Mouse (Mus musculus) forebrain, embryonic 11.5 days (tissue): ENCODE measurements at regions not wholly inside any gene's neighbourhood (a gene's known extent, or its start where the extent isn't known, plus 50 kb on each side); places are given as distances from the start of the nearest gene placed in this dataset.

Experiments used
- ATAC-seq: fragments of 200-750 bp; cut with Nextera tagmentation; replicated peaks from 2 replicates; pipeline ENCODE4 v1.8.0; 2017; ENCODE audit warnings: moderate TSS enrichment; ENCODE audit not compliant: low FRiP score
- DNase-seq: peaks from one replicate; pipeline ENCODE4 v3.0.0-alpha.2; 2017; ENCODE audit warnings: low spot score
- H3K27ac ChIP-seq: fragments of 300-500 bp; sonication (generic); 2 replicates; pipeline ENCODE4 v1.5.1; 2014; ENCODE audit warnings: low read depth, low read length
- H3K27me3 ChIP-seq: fragments of 300-500 bp; sonication (generic); 2 replicates; pipeline ENCODE4 v1.6.1; 2014; ENCODE audit warnings: mild to moderate bottlenecking, low read length, mixed read lengths; ENCODE audit not compliant: control insufficient read depth, insufficient read depth
- H3K36me3 ChIP-seq: fragments of 300-500 bp; sonication (generic); 2 replicates; pipeline ENCODE4 v1.6.1; 2014; ENCODE audit warnings: mild to moderate bottlenecking, low read length, moderate library complexity, mixed read lengths; ENCODE audit not compliant: control insufficient read depth, insufficient read depth
- H3K4me1 ChIP-seq: fragments of 300-500 bp; sonication (generic); replicated peaks from 2 replicates; pipeline ENCODE4 v1.6.1; 2014; ENCODE audit warnings: low read length, mixed read lengths; ENCODE audit not compliant: control insufficient read depth, insufficient read depth
- H3K4me2 ChIP-seq: fragments of 300-500 bp; sonication (generic); 2 replicates; pipeline ENCODE4 v1.6.1; 2014; ENCODE audit warnings: low read depth, mild to moderate bottlenecking, low read length, moderate library complexity, mixed read lengths; ENCODE audit not compliant: severe bottlenecking
- H3K4me3 ChIP-seq: fragments of 300-500 bp; sonication (generic); 2 replicates; pipeline ENCODE4 v1.5.1; 2014; ENCODE audit warnings: low read depth, low read length
- H3K9ac ChIP-seq: fragments of 300-500 bp; sonication (generic); 2 replicates; pipeline ENCODE4 v1.6.1; 2014; ENCODE audit warnings: low read length
- H3K9me3 ChIP-seq: fragments of 300-500 bp; sonication (generic); 2 replicates; pipeline ENCODE4 v1.6.1; 2016; ENCODE audit warnings: low read length, mixed read lengths; ENCODE audit not compliant: control insufficient read depth
- WGBS: fragments of 180-500 bp; shearing (Covaris S2); extraction: QIAGEN DNeasy Blood & Tissue Kit; methylation state at CpG from one replicate; pipeline ENCODE4 v1.1.7; 2014; 5-methylcytosine and 5-hydroxymethylcytosine counted together

- no peak overlapping the region for H3K27ac ChIP-seq
- H3K4me1 ChIP-seq = no peaks in the 10 kb centered on the region
- H3K4me2 ChIP-seq = no peak overlapping the region
- H3K9ac ChIP-seq = no peak overlapping the region
- H3K36me3 ChIP-seq = no peaks in the 10 kb centered on the region
- ATAC-seq (no peak), DNase-seq (no peak)
- no peak overlapping the region for H3K4me3 ChIP-seq
- 81% methylated on average over 3 of the region's 3 CpGs for WGBS
- H3K9me3 ChIP-seq = no peaks in the 10 kb centered on the region
- H3K27me3 ChIP-seq = no peaks in the 10 kb centered on the region
Observed at GRCm38 (mm10) chr9:112992937-112993336, 715.1 kb downstream of the Pdcd6ip start.

- no peaks in the 10 kb centered on the region for H3K36me3 ChIP-seq
- ATAC-seq = no peak
- H3K9ac ChIP-seq = no peak overlapping the region
- no peak overlapping the region for H3K4me3 ChIP-seq
- no peak overlapping the region for H3K4me2 ChIP-seq
- no peak for DNase-seq
- 91% methylated on average over 6 of the region's 6 CpGs for WGBS
- no peaks in the 10 kb centered on the region for H3K4me1 ChIP-seq
- no peaks in the 10 kb centered on the region for H3K9me3 ChIP-seq
- H3K27ac ChIP-seq = no peak overlapping the region
- H3K27me3 ChIP-seq = no peaks in the 10 kb centered on the region
Observed at GRCm38 (mm10) chr9:112983353-112983752, 724.7 kb downstream of the Pdcd6ip start.

- H3K4me2 ChIP-seq = no peak overlapping the region
- ATAC-seq (no peak), DNase-seq (no peak)
- no peaks in the 10 kb centered on the region for H3K27me3 ChIP-seq
- H3K4me3 ChIP-seq = no peak overlapping the region
- no peaks in the 10 kb centered on the region for H3K9me3 ChIP-seq
- no peak overlapping the region for H3K9ac ChIP-seq
- 79% methylated on average over 1 of the region's 1 CpGs for WGBS
- no peak overlapping the region for H3K27ac ChIP-seq
- H3K4me1 ChIP-seq = no peaks in the 10 kb centered on the region
- H3K36me3 ChIP-seq = no peaks in the 10 kb centered on the region
Observed at GRCm38 (mm10) chr9:112951567-112951966, 715.8 kb upstream of the Arpp21 start.

- Histone ChIP-seq H3K27ac (no peak overlapping the region), H3K27me3 (no peaks in the 10 kb centered on the region), H3K9me3 (no peaks in the 10 kb centered on the region), H3K4me3 (no peak overlapping the region), H3K9ac (no peak overlapping the region), H3K36me3 (no peaks in the 10 kb centered on the region), H3K4me1 (no peaks in the 10 kb centered on the region), H3K4me2 (no peak overlapping the region)
- no peak for ATAC-seq
- WGBS = 79% methylated on average over 2 of the region's 2 CpGs
- no peak for DNase-seq
Observed at GRCm38 (mm10) chr9:112950056-112950455, 714.3 kb upstream of the Arpp21 start.

GRCm38 (mm10) chr9:112938781-112939180 is 703.0 kb upstream of the Arpp21 start:
- no peaks in the 10 kb centered on the region for H3K27me3 ChIP-seq
- no peak overlapping the region for H3K4me2 ChIP-seq
- ATAC-seq (no peak), DNase-seq (no peak)
- no peaks in the 10 kb centered on the region for H3K9me3 ChIP-seq
- H3K27ac ChIP-seq = no peak overlapping the region
- no peak overlapping the region for H3K9ac ChIP-seq
- no peaks in the 10 kb centered on the region for H3K4me1 ChIP-seq
- H3K36me3 ChIP-seq = no peaks in the 10 kb centered on the region
- H3K4me3 ChIP-seq = no peak overlapping the region

- ATAC-seq (no peak), DNase-seq (no peak)
- 87% methylated on average over 6 of the region's 6 CpGs for WGBS
- Histone ChIP-seq H3K4me1 (no peaks in the 10 kb centered on the region), H3K36me3 (no peaks in the 10 kb centered on the region), H3K4me2 (no peak overlapping the region), H3K4me3 (no peak overlapping the region), H3K9ac (no peak overlapping the region), H3K27ac (no peak overlapping the region), H3K27me3 (no peaks in the 10 kb centered on the region), H3K9me3 (no peaks in the 10 kb centered on the region)
Observed at GRCm38 (mm10) chr9:112909311-112910101, 673.8 kb upstream of the Arpp21 start.

GRCm38 (mm10) chr9:112905955-112906354 is 670.2 kb upstream of the Arpp21 start:
- Histone ChIP-seq H3K4me2 (no peak overlapping the region), H3K9me3 (no peaks in the 10 kb centered on the region), H3K36me3 (no peaks in the 10 kb centered on the region), H3K4me1 (no peaks in the 10 kb centered on the region), H3K27me3 (no peaks in the 10 kb centered on the region), H3K4me3 (no peak overlapping the region), H3K27ac (no peak overlapping the region), H3K9ac (no peak overlapping the region)
- no peak for ATAC-seq
- DNase-seq = no peak
- WGBS = 92% methylated on average over 6 of the region's 6 CpGs

- ATAC-seq (no peak), DNase-seq (no peak)
- Histone ChIP-seq H3K4me2 (no peak overlapping the region), H3K4me1 (no peaks in the 10 kb centered on the region), H3K9ac (no peak overlapping the region), H3K9me3 (no peaks in the 10 kb centered on the region), H3K4me3 (no peak overlapping the region), H3K36me3 (no peaks in the 10 kb centered on the region), H3K27me3 (no peaks in the 10 kb centered on the region), H3K27ac (no peak overlapping the region)
- 70% methylated on average over 1 of the region's 1 CpGs for WGBS
Observed at GRCm38 (mm10) chr9:112864921-112865320, 629.2 kb upstream of the Arpp21 start.

- ATAC-seq (no peak), DNase-seq (no peak)
- Histone ChIP-seq H3K4me1 (no peaks in the 10 kb centered on the region), H3K4me2 (no peak overlapping the region), H3K9me3 (no peaks in the 10 kb centered on the region), H3K9ac (no peak overlapping the region), H3K27ac (no peak overlapping the region), H3K36me3 (no peaks in the 10 kb centered on the region), H3K27me3 (no peaks in the 10 kb centered on the region), H3K4me3 (no peak overlapping the region)
- WGBS = 77% methylated on average over 8 of the region's 8 CpGs
Observed at GRCm38 (mm10) chr9:112861136-112861535, 625.4 kb upstream of the Arpp21 start.
